Mouse (Mus musculus): ENCODE measurements around the gene Timd2. TPM values are rescaled to one million over a fixed set of nuclear protein-coding genes. Genes with fewer than 3 reads are reported as not detected.
"Not testable (repeated sequence)": the region's sequence is repeated elsewhere in the genome, so short reads cannot be mapped to it uniquely, and the experiment has no call there.

The Timd2 gene
- polyA plus RNA-seq, 1 experiment: not detected

DNA sequence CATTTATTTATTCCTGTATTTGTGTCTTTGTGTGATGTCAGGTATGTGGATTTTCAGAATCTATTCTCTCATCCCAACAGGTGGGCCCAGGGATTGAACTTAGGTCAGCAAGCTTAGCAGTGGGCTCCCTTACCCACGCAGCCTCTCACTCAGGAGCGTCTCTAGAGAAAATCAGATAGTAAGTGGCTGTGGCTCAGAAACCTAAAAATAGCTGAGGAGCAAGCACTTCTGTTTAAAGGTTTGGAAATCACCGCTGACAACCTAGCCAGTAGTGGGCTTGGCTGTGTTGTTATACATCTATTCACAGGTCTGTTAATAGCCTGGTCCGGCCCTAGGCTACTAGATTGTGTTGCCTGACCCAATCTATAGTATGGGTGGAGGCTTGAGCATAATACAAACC is 23.1 kb downstream of the Timd2 start:
- Histone ChIP-seq H3K27ac (ENCODE audit: control insufficient read depth, insufficient read depth, low read depth, low read length, poor library complexity) (no peak overlapping the region), H3K4me1 (ENCODE audit: control insufficient read depth, insufficient read depth, low read length) (no peaks in the 10 kb centered on the region), H3K4me3 (replicated peaks; ENCODE audit: control insufficient read depth, low read depth, low read length) (no peak overlapping the region)
- 53% methylated on average over 4 of the region's 4 CpGs for WGBS
- TF ChIP-seq CTCF (IDR thresholded peaks at IDR 0.05; ENCODE audit: control insufficient read depth, insufficient read depth, low read length) (no peak), POLR2A (IDR thresholded peaks at IDR 0.05; ENCODE audit: borderline replicate concordance, control insufficient read depth, low read depth, low read length) (no peak)

DNA sequence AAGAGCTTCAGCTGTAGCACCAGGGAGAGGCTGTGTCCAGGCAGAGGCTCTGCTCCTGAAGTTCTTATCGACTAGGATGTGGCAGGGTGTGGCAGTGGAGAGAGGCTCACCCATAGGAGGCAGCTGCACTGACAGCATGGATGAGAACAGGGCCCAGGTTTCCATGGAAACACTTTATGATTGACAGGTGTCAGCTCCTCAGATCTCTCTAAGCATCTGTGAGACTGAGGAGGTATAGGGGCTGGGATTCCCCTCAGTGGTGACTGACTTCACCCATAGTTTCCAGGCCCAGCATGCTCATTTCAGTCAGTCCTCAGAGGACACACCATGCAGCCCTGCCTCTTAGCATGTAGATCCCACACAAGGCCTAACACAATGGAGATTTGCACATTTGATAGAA is 24.0 kb downstream of the Timd2 start:
- 60% methylated on average over 1 of the region's 1 CpGs for WGBS
- H3K4me3 ChIP-seq (replicated peaks; ENCODE audit: control insufficient read depth, low read depth, low read length): no peak overlapping the region
- no peaks in the 10 kb centered on the region for H3K4me1 ChIP-seq (ENCODE audit: control insufficient read depth, insufficient read depth, low read length)

DNA sequence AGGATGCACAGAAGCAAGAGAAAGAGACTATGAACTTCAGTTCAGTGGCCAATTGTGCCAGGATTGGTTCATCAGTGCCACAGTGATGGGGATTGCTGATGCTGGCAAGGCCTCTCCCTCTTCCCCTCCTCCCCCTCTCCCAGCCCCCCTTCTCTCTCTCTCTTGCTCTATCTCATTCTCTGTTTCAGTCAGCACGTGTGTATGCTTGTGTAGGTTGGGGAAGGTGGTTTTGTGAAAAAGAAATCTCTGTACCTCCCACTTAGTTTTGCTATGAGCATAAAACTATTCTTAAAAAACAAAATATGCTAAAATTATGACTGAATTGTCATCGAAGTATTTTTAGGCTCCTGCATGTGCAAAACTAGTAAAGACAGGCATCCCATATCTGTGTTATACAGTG is 38.9 kb downstream of the Timd2 start:
- H3K27ac ChIP-seq (ENCODE audit: control insufficient read depth, insufficient read depth, low read depth, low read length, poor library complexity): no peak overlapping the region
- TF ChIP-seq CTCF (IDR thresholded peaks at IDR 0.05; ENCODE audit: control insufficient read depth, insufficient read depth, low read length): no peak
- no peak for TF ChIP-seq POLR2A (IDR thresholded peaks at IDR 0.05; ENCODE audit: borderline replicate concordance, control insufficient read depth, low read depth, low read length)
- no peaks in the 10 kb centered on the region; the same call in 1 of the 2 replicates for H3K4me1 ChIP-seq (ENCODE audit: control insufficient read depth, insufficient read depth, low read length)
- WGBS: 68% methylated on average over 2 of the region's 2 CpGs
- no peak overlapping the region for H3K4me3 ChIP-seq (replicated peaks; ENCODE audit: control insufficient read depth, low read depth, low read length)

More for the DNA sequence above, 24.0 kb downstream of the Timd2 start:
- TF ChIP-seq POLR2A (IDR thresholded peaks at IDR 0.05; ENCODE audit: borderline replicate concordance, control insufficient read depth, low read depth, low read length): no peak
- no peak for TF ChIP-seq CTCF (IDR thresholded peaks at IDR 0.05; ENCODE audit: control insufficient read depth, insufficient read depth, low read length)
- no peak overlapping the region for H3K27ac ChIP-seq (ENCODE audit: control insufficient read depth, insufficient read depth, low read depth, low read length, poor library complexity)

DNA sequence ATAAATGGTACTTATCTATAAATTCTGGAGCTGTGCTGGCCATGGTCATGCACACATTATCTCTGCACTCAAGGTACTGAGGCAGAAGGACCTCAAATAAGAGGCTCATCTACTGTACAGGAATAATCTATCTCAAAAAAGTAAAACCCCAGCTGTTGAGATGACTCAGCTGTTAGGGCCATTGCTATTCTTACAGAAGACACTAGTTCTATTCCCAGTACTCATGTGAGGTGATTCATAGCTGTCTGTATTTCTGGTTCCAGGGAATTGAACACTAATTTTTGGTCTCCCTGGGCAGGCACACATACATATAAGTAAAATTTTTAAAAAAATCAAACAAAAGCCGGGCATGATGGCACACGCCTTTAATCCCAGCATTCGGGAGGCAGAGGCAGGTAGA is 39.8 kb downstream of the Timd2 start:
- no peaks in the 10 kb centered on the region; the same call in 1 of the 2 replicates for H3K4me1 ChIP-seq (ENCODE audit: control insufficient read depth, insufficient read depth, low read length)
- 84% methylated on average over 3 of the region's 3 CpGs for WGBS
- H3K27ac ChIP-seq (ENCODE audit: control insufficient read depth, insufficient read depth, low read depth, low read length, poor library complexity): no peak overlapping the region
- no peak overlapping the region for H3K4me3 ChIP-seq (replicated peaks; ENCODE audit: control insufficient read depth, low read depth, low read length)
- TF ChIP-seq CTCF (IDR thresholded peaks at IDR 0.05; ENCODE audit: control insufficient read depth, insufficient read depth, low read length) (no peak), POLR2A (IDR thresholded peaks at IDR 0.05; ENCODE audit: borderline replicate concordance, control insufficient read depth, low read depth, low read length) (no peak)

DNA sequence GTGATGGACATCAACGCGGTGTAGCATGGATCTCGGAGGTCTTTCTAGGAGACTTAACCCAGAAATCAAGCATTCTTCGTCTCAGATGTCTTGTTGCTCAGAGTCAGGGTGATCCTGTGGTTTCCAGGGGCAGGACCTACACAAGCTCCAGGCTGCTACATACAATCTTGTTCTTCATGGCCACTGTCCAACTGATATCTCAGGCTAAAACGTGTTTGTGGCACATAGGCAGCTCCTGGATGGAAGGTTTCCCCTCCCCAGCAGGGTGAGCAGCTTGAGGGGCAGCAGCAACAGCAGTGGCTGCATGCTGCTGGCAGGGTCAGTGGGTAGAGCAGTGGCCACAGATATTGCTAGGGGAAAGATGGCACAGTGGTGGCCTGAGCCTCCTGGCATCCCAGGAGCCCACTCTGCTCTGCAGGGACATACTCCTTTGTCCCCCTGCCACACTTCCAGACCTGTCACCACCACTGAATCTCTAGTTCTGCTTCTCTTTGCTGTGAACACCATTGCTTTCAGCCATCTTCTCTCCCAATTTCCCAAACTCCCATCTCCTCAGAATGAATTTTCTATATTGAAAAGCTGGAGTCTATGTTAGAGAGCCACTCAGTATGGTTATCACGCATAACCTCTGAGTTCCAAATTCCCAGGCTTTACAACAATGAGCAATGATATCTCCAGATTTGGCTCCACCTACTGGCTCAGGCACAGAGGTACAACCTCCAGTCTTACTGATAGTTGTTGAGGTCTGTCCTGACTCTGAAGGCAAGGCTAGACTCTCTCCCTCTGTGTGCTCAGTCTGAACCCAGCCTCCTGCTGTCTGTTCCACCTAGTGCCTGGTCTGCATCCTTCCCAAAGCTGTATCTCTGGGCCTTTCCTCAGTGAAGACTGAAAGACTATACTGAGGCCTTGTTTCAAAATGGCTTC is 41.0 kb downstream of the Timd2 start:
- 58% methylated on average over 6 of the region's 6 CpGs for WGBS
- no peak overlapping the region for H3K4me3 ChIP-seq (replicated peaks; ENCODE audit: control insufficient read depth, low read depth, low read length)
- TF ChIP-seq CTCF (IDR thresholded peaks at IDR 0.05; ENCODE audit: control insufficient read depth, insufficient read depth, low read length) (no peak; the same call in 1 of the 2 replicates), POLR2A (IDR thresholded peaks at IDR 0.05; ENCODE audit: borderline replicate concordance, control insufficient read depth, low read depth, low read length) (no peak)
- no peak overlapping the region for H3K27ac ChIP-seq (ENCODE audit: control insufficient read depth, insufficient read depth, low read depth, low read length, poor library complexity)
- H3K4me1 ChIP-seq (ENCODE audit: control insufficient read depth, insufficient read depth, low read length): no peaks in the 10 kb centered on the region; the same call in 1 of the 2 replicates

DNA sequence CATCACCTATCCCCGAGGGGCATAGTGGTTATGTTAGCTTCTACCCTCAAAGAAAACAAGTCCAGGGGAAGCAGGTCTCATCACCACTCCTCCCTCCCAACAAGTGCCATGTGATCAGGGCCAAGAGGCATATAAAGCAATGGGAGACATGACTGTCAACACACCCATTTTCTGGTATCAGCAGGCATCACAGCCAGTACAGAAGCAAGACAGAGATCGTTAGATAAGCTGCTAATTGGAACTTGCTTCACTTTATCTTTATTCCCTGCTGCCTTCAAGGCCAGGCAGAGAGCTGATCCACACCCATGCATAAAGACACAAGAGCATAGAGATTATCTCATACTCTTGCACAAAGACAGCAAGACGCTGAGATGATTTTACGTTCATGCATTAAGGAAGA is 43.6 kb downstream of the Timd2 start:
- Histone ChIP-seq H3K4me1 (ENCODE audit: control insufficient read depth, insufficient read depth, low read length) (no peaks in the 10 kb centered on the region; the same call in 1 of the 2 replicates), H3K4me3 (replicated peaks; ENCODE audit: control insufficient read depth, low read depth, low read length) (no peak overlapping the region), H3K27ac (ENCODE audit: control insufficient read depth, insufficient read depth, low read depth, low read length, poor library complexity) (no peak overlapping the region)
- 61% methylated on average over 4 of the region's 4 CpGs for WGBS
- TF ChIP-seq POLR2A (IDR thresholded peaks at IDR 0.05; ENCODE audit: borderline replicate concordance, control insufficient read depth, low read depth, low read length) (no peak), CTCF (IDR thresholded peaks at IDR 0.05; ENCODE audit: control insufficient read depth, insufficient read depth, low read length) (no peak)

DNA sequence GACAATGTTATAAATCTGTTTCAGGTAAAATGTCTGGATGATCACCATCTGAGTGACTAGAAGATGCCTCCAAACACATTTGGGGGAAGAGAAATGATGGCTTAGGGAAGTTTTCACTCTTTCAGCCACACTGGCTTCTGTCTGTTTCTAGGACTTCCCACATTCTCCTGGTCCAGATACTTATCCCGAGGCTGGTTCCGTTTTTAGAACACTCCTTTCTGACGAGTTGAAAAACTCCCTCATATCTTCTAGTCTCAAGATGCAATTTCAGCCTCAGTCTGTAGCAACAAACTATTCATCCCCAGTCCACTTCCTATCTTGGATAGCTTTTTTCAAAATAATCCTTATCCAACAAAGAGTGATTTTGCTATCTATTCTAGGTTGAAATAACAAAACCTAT is 54.4 kb downstream of the Timd2 start:
- Histone ChIP-seq H3K4me1 (ENCODE audit: control insufficient read depth, insufficient read depth, low read length) (no peaks in the 10 kb centered on the region), H3K27ac (ENCODE audit: control insufficient read depth, insufficient read depth, low read depth, low read length, poor library complexity) (no peak overlapping the region), H3K4me3 (replicated peaks; ENCODE audit: control insufficient read depth, low read depth, low read length) (no peak overlapping the region)
- TF ChIP-seq POLR2A (IDR thresholded peaks at IDR 0.05; ENCODE audit: borderline replicate concordance, control insufficient read depth, low read depth, low read length): no peak
- TF ChIP-seq CTCF (IDR thresholded peaks at IDR 0.05; ENCODE audit: control insufficient read depth, insufficient read depth, low read length): no peak
- whole genome bisulfite sequencing: 70% methylated on average over 3 of the region's 3 CpGs

DNA sequence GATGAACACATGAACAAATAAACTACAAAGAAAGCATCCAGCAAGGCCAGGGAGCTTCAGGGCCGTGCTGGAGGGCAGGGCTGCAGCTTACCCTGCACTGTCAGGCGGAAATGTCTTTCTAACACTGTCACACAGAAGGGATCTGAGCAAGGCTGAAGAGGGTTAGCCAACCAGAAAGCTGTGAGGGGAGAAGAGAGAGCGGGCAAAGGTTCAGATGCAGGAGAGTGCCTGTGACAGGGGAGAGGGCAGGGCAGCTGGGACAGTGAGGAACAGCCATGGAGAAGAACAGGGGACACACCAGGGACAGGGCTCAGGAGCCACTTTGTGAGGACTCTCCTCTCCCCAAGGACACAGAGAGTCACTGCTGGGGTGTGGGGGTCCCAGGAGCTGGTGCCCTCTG is 57.2 kb downstream of the Timd2 start:
- H3K4me1 ChIP-seq (ENCODE audit: control insufficient read depth, insufficient read depth, low read length); H3K4me3 ChIP-seq (replicated peaks; ENCODE audit: control insufficient read depth, low read depth, low read length); H3K27ac ChIP-seq (ENCODE audit: control insufficient read depth, insufficient read depth, low read depth, low read length, poor library complexity): not testable (repeated sequence)
- WGBS: 77% methylated on average over 3 of the region's 3 CpGs
